ENCODE assay signal across 8 mouse cellular contexts in genomic region chr3:75981031-75981750, GRCm38 (mm10). TPM values are rescaled to one million over a fixed set of nuclear protein-coding genes. Genes with fewer than 3 reads are reported as not detected.
A peak's percentile ranks its signal among the peaks of the same experiment; 100 is the strongest.
DNase-seq lines count a peak whose midpoint lies in the region; ATAC-seq and TF ChIP-seq lines count a peak whose summit lies in the region.
"Not testable (repeated sequence)": the region's sequence is repeated elsewhere in the genome, so short reads cannot be mapped to it uniquely, and the experiment has no call there.

No protein-coding gene starts in this region.

- peak; percentile 13 for DNase-seq in CH12.LX (ENCODE audit: extremely low read depth)
- peak; percentile 6 for DNase-seq in brain, embryonic 14.5 days (ENCODE audit: low read depth)
- DNase-seq in forebrain, embryonic 14.5 days (ENCODE audit: low spot score) = peak; percentile 20
- peak; percentile 5 to 16 for DNase-seq in heart, postnatal 10 days
- peak; percentile 19 for DNase-seq in kidney, postnatal 0 days (ENCODE audit: low spot score)
- DNase-seq in liver, embryonic 13.5 days = not testable (repeated sequence)
- peak; percentile 1 for DNase-seq in right cerebral cortex, adult 18-20 months

- not testable (repeated sequence) for TF ChIP-seq RAD21 in CH12.LX (IDR thresholded peaks at IDR 0.05; ENCODE audit: low read depth, low read length)

- H3K4me2 ChIP-seq in CH12.LX (ENCODE audit: insufficient read depth, low read depth, poor library complexity, severe bottlenecking); forebrain, embryonic 14.5 days (ENCODE audit: low read length); kidney, postnatal 0 days (ENCODE audit: low read length); liver, embryonic 13.5 days: not testable (repeated sequence)

- H3K9me3 ChIP-seq in CH12.LX (replicated peaks; ENCODE audit: low read length); forebrain, embryonic 14.5 days (replicated peaks; ENCODE audit: control insufficient read depth, low read length); kidney, postnatal 0 days (replicated peaks; ENCODE audit: low read length); liver, embryonic 13.5 days (replicated peaks): not testable (repeated sequence)

- in situ Hi-C loops in CH12.LX (cut with MboI; ENCODE audit: low pct_ligation_motif_present, low pct_unique_long_range_greater_than_20kb, low sequenced_read_pairs) = not testable (repeated sequence)

- not testable (repeated sequence) for ATAC-seq in forebrain, embryonic 14.5 days; kidney, postnatal 0 days (replicated peaks; ENCODE audit: low FRiP score, low read depth)
- peak; percentile 47; the same call in 1 of the 2 replicates for ATAC-seq in liver, embryonic 13.5 days (ENCODE audit: low read depth)
- ATAC-seq in megakaryocyte, adult 5-6 weeks (ENCODE audit: poor library complexity, severe bottlenecking) = peak; percentile 84

- H3K27ac ChIP-seq in CH12.LX (ENCODE audit: insufficient read depth, low read depth); forebrain, embryonic 14.5 days (ENCODE audit: low read depth, low read length); kidney, postnatal 0 days; liver, embryonic 13.5 days: not testable (repeated sequence)

- not testable (repeated sequence) for H3K9ac ChIP-seq in CH12.LX (ENCODE audit: insufficient read depth, low read depth); forebrain, embryonic 14.5 days (ENCODE audit: low read length); kidney, postnatal 0 days (ENCODE audit: low read depth, low read length); liver, embryonic 13.5 days

- intact Hi-C loops in heart, postnatal 10 days (cut with DNase I) = not testable (repeated sequence)

- not testable (repeated sequence) for TF ChIP-seq POLR2A in CH12.LX (IDR thresholded peaks at IDR 0.05; ENCODE audit: low read depth, low read length); brain, embryonic 14.5 days (IDR thresholded peaks at IDR 0.05; ENCODE audit: borderline replicate concordance, extremely low read depth, insufficient read depth, insufficient read length, poor library complexity, severe bottlenecking)

- TF ChIP-seq EP300 in CH12.LX (IDR thresholded peaks at IDR 0.05; ENCODE audit: low read length) = not testable (repeated sequence)

- not testable (repeated sequence) for H3K27me3 ChIP-seq in CH12.LX (replicated peaks); forebrain, embryonic 14.5 days (replicated peaks; ENCODE audit: control insufficient read depth, insufficient read depth, low read length); kidney, postnatal 0 days (ENCODE audit: insufficient read depth, low read length); liver, embryonic 13.5 days

- TF ChIP-seq CTCF in CH12.LX (conservative IDR thresholded peaks at IDR 0.05 in 1 of 2, IDR thresholded peaks at IDR 0.05 in 1 of 2; ENCODE audit: low read depth in 2 of 2, low read length in 2 of 2); brain, embryonic 14.5 days (IDR thresholded peaks at IDR 0.05; ENCODE audit: borderline replicate concordance, extremely low read depth, insufficient read depth, insufficient read length): not testable (repeated sequence)
- TF ChIP-seq CTCF in kidney, postnatal 0 days (IDR thresholded peaks at IDR 0.05; ENCODE audit: low read depth) = peak; percentile 51

- not testable (repeated sequence) for H3K4me1 ChIP-seq in CH12.LX (ENCODE audit: control insufficient read depth in 1 of 2, insufficient read depth in 2 of 2); forebrain, embryonic 14.5 days (ENCODE audit: control insufficient read depth, insufficient read depth, low read length); kidney, postnatal 0 days (replicated peaks; ENCODE audit: insufficient read depth, low read length); liver, embryonic 13.5 days (replicated peaks)

- H3K79me2 ChIP-seq in CH12.LX (replicated peaks; ENCODE audit: control insufficient read depth, extremely low read depth, insufficient read depth, poor library complexity, severe bottlenecking) = not testable (repeated sequence)

- dilution Hi-C loops in CH12.LX (cut with MboI; ENCODE audit: extremely low pct_ligation_motif_present, extremely low pct_unique_long_range_greater_than_20kb, low sequenced_read_pairs) = not testable (repeated sequence)

- WGBS in forebrain, embryonic 14.5 days = 82% methylated on average over 2 of the region's 2 CpGs
- 79% methylated on average over 2 of the region's 2 CpGs for WGBS in kidney, postnatal 0 days
- WGBS in liver, embryonic 13.5 days (ENCODE audit: insufficient replicate concordance) = 66% methylated on average over 2 of the region's 2 CpGs

- H3K36me3 ChIP-seq in CH12.LX (replicated peaks in 1 of 2; ENCODE audit: control insufficient read depth in 1 of 2, insufficient read depth in 1 of 2, low read length in 1 of 2); forebrain, embryonic 14.5 days (ENCODE audit: control insufficient read depth, insufficient read depth, low read length); kidney, postnatal 0 days (ENCODE audit: insufficient read depth, low read length); liver, embryonic 13.5 days: not testable (repeated sequence)

- not testable (repeated sequence) for H3K4me3 ChIP-seq in CH12.LX (replicated peaks in 1 of 3; ENCODE audit: low read depth in 2 of 3, low read length in 2 of 3, poor library complexity in 1 of 3); forebrain, embryonic 14.5 days (ENCODE audit: low read depth, low read length); kidney, postnatal 0 days (replicated peaks; ENCODE audit: low read depth, low read length); liver, embryonic 13.5 days (replicated peaks)

RNA-seq across cellular contexts. Expression of gene Golim4, which starts 24.4 kb away (rescaled TPM):
- 0.04 and 0.21 TPM in 2 replicates for total RNA-seq in CH12.LX (2012; rRNA removed)
- 0.19 TPM in 1 of 2 replicates, not detected in the other for total RNA-seq in CH12.LX (2014; rRNA removed)
- 0.16 and 0.23 TPM in 2 replicates for polyA plus RNA-seq in CH12.LX (2012; ENCODE audit: insufficient read length, low read depth)
- polyA plus RNA-seq in brain, embryonic 14.5 days (2012; rRNA removed) = 24.9 and 25.1 TPM in 2 replicates
- 21.7 and 22.0 TPM in 2 replicates for polyA plus RNA-seq in forebrain, embryonic 14.5 days (2014; fragmentation: Nextera tagmentation; extraction: Ambion mirVana)
- total RNA-seq in heart, postnatal 10 days (2021) = 10 to 100 TPM; 30.7 to 32.7 TPM
- 51.5 and 57.3 TPM in 2 replicates for polyA plus RNA-seq in kidney, postnatal 0 days (2015; fragmentation: Nextera tagmentation; extraction: Ambion mirVana)
- 18.2 and 23.5 TPM in 2 replicates for polyA plus RNA-seq in liver, embryonic 13.5 days (2015; fragmentation: Nextera tagmentation; extraction: Ambion mirVana)
- total RNA-seq in megakaryocyte, adult 5-6 weeks (2015) = 44.6 and 53.5 TPM in 2 replicates
- 39.0 and 56.4 TPM in 2 replicates for total RNA-seq in megakaryocyte, adult 5-6 weeks (2017)

Comparison
In these comparisons a context has a peak if more than half of its experiments do, and no peak if none do; other contexts are left out.
1. RNA of gene Golim4, which starts 24.4 kb away (polyA plus RNA-seq): 51.5 to 57.3 TPM in kidney, postnatal 0 days, 24.9 to 25.1 TPM in brain, embryonic 14.5 days, 21.7 to 22.0 TPM in forebrain, embryonic 14.5 days and 18.2 to 23.5 TPM in liver, embryonic 13.5 days; 0.16 to 0.23 TPM in CH12.LX; every median in the first group is over 10 times any median in the second.